Mouse (Mus musculus) neural tube, embryonic 10.5 days (tissue): Measurements from ENCODE around the gene Lamtor4.

Experiments
- DNase-seq: peaks from one replicate; pipeline ENCODE4 v3.0.0-alpha.2; 2017; ENCODE audit warnings: low spot score; ENCODE audit errors: extremely low spot score

Lamtor4 gene

GRCm38 (mm10) chr5:138260051-138260450 is 4.8 kb downstream of the Lamtor4 start:
- no peak for DNase-seq

GRCm38 (mm10) chr5:138260834-138261233 is 5.6 kb downstream of the Lamtor4 start:
- DNase-seq = no peak

GRCm38 (mm10) chr5:138262001-138262400 is 6.7 kb downstream of the Lamtor4 start:
- no peak for DNase-seq

GRCm38 (mm10) chr5:138262582-138263240 is 7.4 kb downstream of the Lamtor4 start:
- no peak for DNase-seq

GRCm38 (mm10) chr5:138263260-138264206 is 8.3 kb downstream of the Lamtor4 start, which contains the start of gene BC037034:
BC037034 (minus strand) TSS chr5:138264033.
- DNase-seq = peak; percentile 91

- DNase-seq = no peak
Measured at GRCm38 (mm10) chr5:138264207-138264578, 8.9 kb downstream of the Lamtor4 start.

GRCm38 (mm10) chr5:138265712-138266111 is 10.4 kb downstream of the Lamtor4 start:
- no peak for DNase-seq

- no peak for DNase-seq
Measured at GRCm38 (mm10) chr5:138267114-138267513, 11.8 kb downstream of the Lamtor4 start.

GRCm38 (mm10) chr5:138268980-138269379 is 13.7 kb downstream of the Lamtor4 start:
- DNase-seq = no peak

- DNase-seq = no peak
Measured at GRCm38 (mm10) chr5:138271232-138271631, 15.9 kb downstream of the Lamtor4 start.

GRCm38 (mm10) chr5:138272409-138272923 is 17.2 kb downstream of the Lamtor4 start, which contains the start of gene Gal3st4:
Gal3st4 (minus strand) TSS chr5:138272840.
- peak; percentile 62 for DNase-seq

GRCm38 (mm10) chr5:138274186-138274585 is 18.9 kb downstream of the Lamtor4 start:
- DNase-seq = no peak

- DNase-seq = peak; percentile 38
Measured at GRCm38 (mm10) chr5:138275216-138276050, 20.2 kb downstream of the Lamtor4 start.

GRCm38 (mm10) chr5:138277994-138278393 is 22.7 kb downstream of the Lamtor4 start:
- DNase-seq = no peak

- DNase-seq = peak; percentile 96
Measured at GRCm38 (mm10) chr5:138279585-138280424, 24.5 kb downstream of the Lamtor4 start, which contains the start of the genes Gm43720, Gpc2 and Stag3. Gm43720 (minus strand) TSS chr5:138279958. Gpc2 (minus strand) TSS chr5:138280005. Stag3 (plus strand) TSS chr5:138280240.

GRCm38 (mm10) chr5:138280425-138280768 is 25.1 kb downstream of the Lamtor4 start:
- DNase-seq = no peak

GRCm38 (mm10) chr5:138280829-138281228 is 25.5 kb downstream of the Lamtor4 start:
- no peak for DNase-seq

GRCm38 (mm10) chr5:138281798-138282197 is 26.5 kb downstream of the Lamtor4 start:
- no peak for DNase-seq

GRCm38 (mm10) chr5:138283540-138283939 is 28.3 kb downstream of the Lamtor4 start:
- DNase-seq = no peak

GRCm38 (mm10) chr5:138287861-138288260 is 32.6 kb downstream of the Lamtor4 start:
- no peak for DNase-seq
